Mouse (Mus musculus) thymus, postnatal 14 days (tissue): ENCODE data around the gene Etl4.

Experiments used
- DNase-seq: peaks from one replicate; pipeline ENCODE4 v3.0.0; 2021

Etl4 gene

GRCm38 (mm10) chr2:20583032-20583431 is 673.5 kb downstream of the Etl4 start:
- DNase-seq: no peak

- DNase-seq: no peak
These were observed 674.1 kb downstream of the Etl4 start for GRCm38 (mm10) chr2:20583562-20584153.

GRCm38 (mm10) chr2:20587913-20588312 is 678.3 kb downstream of the Etl4 start:
- no peak for DNase-seq

GRCm38 (mm10) chr2:20588631-20589030 is 679.1 kb downstream of the Etl4 start:
- DNase-seq: no peak

- DNase-seq: no peak
These were observed 684.5 kb downstream of the Etl4 start for GRCm38 (mm10) chr2:20594129-20594528.

- no peak for DNase-seq
These were observed 685.4 kb downstream of the Etl4 start for GRCm38 (mm10) chr2:20595000-20595399.

GRCm38 (mm10) chr2:20596558-20596957 is 687.0 kb downstream of the Etl4 start:
- no peak for DNase-seq

GRCm38 (mm10) chr2:20597193-20597592 is 687.6 kb downstream of the Etl4 start:
- DNase-seq: no peak

- DNase-seq: no peak
These were observed 693.1 kb downstream of the Etl4 start for GRCm38 (mm10) chr2:20602656-20603055.

- no peak for DNase-seq
These were observed 694.0 kb downstream of the Etl4 start for GRCm38 (mm10) chr2:20603536-20603935.

GRCm38 (mm10) chr2:20603991-20604390 is 694.4 kb downstream of the Etl4 start:
- DNase-seq: no peak

GRCm38 (mm10) chr2:20609203-20609602 is 699.6 kb downstream of the Etl4 start:
- DNase-seq: no peak

- DNase-seq: no peak
These were observed 706.4 kb downstream of the Etl4 start for GRCm38 (mm10) chr2:20615948-20616347.

GRCm38 (mm10) chr2:20618396-20618795 is 708.8 kb downstream of the Etl4 start:
- DNase-seq: no peak

GRCm38 (mm10) chr2:20619881-20620280 is 710.3 kb downstream of the Etl4 start:
- DNase-seq: no peak

GRCm38 (mm10) chr2:20629156-20629712 is 719.7 kb downstream of the Etl4 start:
- no peak for DNase-seq

- no peak for DNase-seq
These were observed 729.0 kb downstream of the Etl4 start for GRCm38 (mm10) chr2:20638604-20639003.

- no peak for DNase-seq
These were observed 730.1 kb downstream of the Etl4 start for GRCm38 (mm10) chr2:20639721-20640120.

- no peak for DNase-seq
These were observed 733.2 kb downstream of the Etl4 start for GRCm38 (mm10) chr2:20642818-20643217.

- no peak for DNase-seq
These were observed 740.2 kb downstream of the Etl4 start for GRCm38 (mm10) chr2:20649817-20650216.

GRCm38 (mm10) chr2:20653116-20653515 is 743.5 kb downstream of the Etl4 start:
- DNase-seq: no peak

- DNase-seq: no peak
These were observed 744.5 kb downstream of the Etl4 start for GRCm38 (mm10) chr2:20654058-20654457.

GRCm38 (mm10) chr2:20654598-20655340 is 745.2 kb downstream of the Etl4 start:
- DNase-seq: no peak

GRCm38 (mm10) chr2:20655341-20655612 is 745.7 kb downstream of the Etl4 start:
- no peak for DNase-seq

GRCm38 (mm10) chr2:20657856-20658255 is 748.3 kb downstream of the Etl4 start:
- no peak for DNase-seq
